Mouse (Mus musculus): ENCODE results near the gene Erich3.

The Erich3 gene

DNA sequence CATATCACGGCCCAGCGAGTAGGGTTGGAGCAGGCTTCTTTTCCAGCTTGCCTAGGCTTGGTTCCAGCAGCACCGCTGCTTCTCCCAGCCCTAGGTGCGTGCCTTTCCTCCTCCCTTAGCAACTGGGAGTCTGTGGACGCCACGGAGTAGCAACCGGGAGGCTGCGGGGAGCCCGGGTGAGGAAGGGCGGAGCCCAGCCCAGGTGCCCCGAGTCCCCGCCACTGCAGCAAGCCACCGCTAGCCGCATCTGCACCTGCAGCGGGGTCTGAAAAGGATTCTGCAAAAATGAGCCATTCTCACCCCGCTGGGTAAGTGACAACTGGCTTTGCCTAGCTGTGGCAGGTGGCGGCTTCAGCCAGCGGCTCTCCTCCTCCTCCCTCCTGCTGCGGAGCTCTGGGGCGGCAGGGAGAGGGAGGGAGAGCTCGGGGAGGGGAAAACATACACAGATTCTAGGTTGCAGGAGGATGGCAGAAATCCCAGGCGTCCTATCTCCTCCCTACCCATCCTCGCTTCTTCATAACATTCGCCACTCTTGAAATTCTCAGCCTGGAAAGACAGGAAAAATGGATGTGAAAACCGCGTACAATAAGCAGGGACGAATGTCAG is 420 bp downstream of the Erich3 start:
- H3K4me1 ChIP-seq (replicated peaks; ENCODE audit: low read depth, low read length): peaks cover 17% of the 10 kb centered on the region
- peaks cover 32% of the 10 kb centered on the region for H3K27me3 ChIP-seq (ENCODE audit: insufficient read depth, low read length)
- H3K9me3 ChIP-seq (ENCODE audit: low read length): no peaks in the 10 kb centered on the region
- TF ChIP-seq CTCF (conservative IDR thresholded peaks at IDR 0.05; ENCODE audit: low read length) (no peak), NANOG (IDR thresholded peaks at IDR 0.05; ENCODE audit: borderline replicate concordance, low read length) (no peak), POU5F1 (IDR thresholded peaks at IDR 0.05; ENCODE audit: borderline replicate concordance, low read length) (no peak)
- peak overlapping the region; percentile 69 for H3K4me3 ChIP-seq (replicated peaks; ENCODE audit: low read length)
- H3K36me3 ChIP-seq (ENCODE audit: insufficient read depth, low read length): no peaks in the 10 kb centered on the region

DNA sequence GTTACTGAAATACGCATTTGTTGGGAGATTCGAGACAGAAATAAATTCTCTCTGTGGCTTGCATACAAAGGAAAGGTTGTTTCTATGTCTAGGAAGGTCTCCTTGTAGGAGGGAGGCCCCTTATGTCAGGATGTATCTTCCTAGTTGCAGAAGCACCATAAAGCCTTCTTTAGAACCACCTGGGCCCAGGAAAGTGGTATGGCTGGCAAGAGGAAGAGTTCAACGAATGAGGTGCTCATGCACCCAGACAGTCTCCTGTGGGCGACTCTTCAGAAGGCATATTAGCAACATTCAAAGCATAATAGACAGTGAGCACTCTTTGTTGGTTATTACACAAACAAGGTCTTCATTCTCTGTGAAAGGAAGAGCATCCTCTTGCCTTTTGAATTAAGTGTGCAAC is 977 bp downstream of the Erich3 start:
- Histone ChIP-seq H3K36me3 (ENCODE audit: insufficient read depth, low read length) (no peaks in the 10 kb centered on the region), H3K4me1 (replicated peaks; ENCODE audit: low read depth, low read length) (peaks cover 17% of the 10 kb centered on the region)
- TF ChIP-seq NANOG (IDR thresholded peaks at IDR 0.05; ENCODE audit: borderline replicate concordance, low read length) (no peak), POU5F1 (IDR thresholded peaks at IDR 0.05; ENCODE audit: borderline replicate concordance, low read length) (no peak), CTCF (conservative IDR thresholded peaks at IDR 0.05; ENCODE audit: low read length) (no peak)

DNA sequence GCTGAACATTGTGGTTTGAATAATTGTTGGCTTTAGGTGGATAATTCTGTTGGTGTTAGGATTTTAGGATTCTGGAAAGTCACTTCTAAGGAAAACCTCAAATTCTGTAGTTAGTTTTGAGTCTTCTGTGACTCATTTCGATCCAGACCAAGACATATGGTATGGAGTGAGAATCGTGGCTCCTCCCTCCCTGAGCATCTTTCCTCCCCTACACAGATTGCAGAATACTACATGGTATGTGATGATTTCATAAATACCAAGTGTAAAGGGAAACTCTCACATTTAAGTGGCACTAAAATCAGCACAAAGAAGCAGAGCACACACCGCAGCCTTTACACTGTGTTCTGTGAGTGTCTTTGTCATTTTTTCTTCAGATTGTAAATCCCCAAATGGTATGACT is 4.8 kb downstream of the Erich3 start:
- no peak for TF ChIP-seq NANOG (IDR thresholded peaks at IDR 0.05; ENCODE audit: borderline replicate concordance, low read length)
- no peak for TF ChIP-seq CTCF (conservative IDR thresholded peaks at IDR 0.05; ENCODE audit: low read length)
- TF ChIP-seq POU5F1 (IDR thresholded peaks at IDR 0.05; ENCODE audit: borderline replicate concordance, low read length): no peak

More for the DNA sequence above, 977 bp downstream of the Erich3 start:
- Histone ChIP-seq H3K9me3 (ENCODE audit: low read length) (no peaks in the 10 kb centered on the region), H3K4me3 (replicated peaks; ENCODE audit: low read length) (no peak overlapping the region), H3K27me3 (ENCODE audit: insufficient read depth, low read length) (peaks cover 32% of the 10 kb centered on the region)

GRCm38 (mm10) chr3:154670584-154670983 is 6.9 kb downstream of the Erich3 start:
- Histone ChIP-seq H3K9me3 (ENCODE audit: low read length) (no peaks in the 10 kb centered on the region), H3K4me3 (replicated peaks; ENCODE audit: low read length) (no peak overlapping the region), H3K27me3 (ENCODE audit: insufficient read depth, low read length) (peaks cover 14% of the 10 kb centered on the region; the same call in 1 of the 2 replicates), H3K4me1 (replicated peaks; ENCODE audit: low read depth, low read length) (peaks cover 7% of the 10 kb centered on the region; the same call in 1 of the 2 replicates), H3K36me3 (ENCODE audit: insufficient read depth, low read length) (no peaks in the 10 kb centered on the region)
- no peak for TF ChIP-seq NANOG (IDR thresholded peaks at IDR 0.05; ENCODE audit: borderline replicate concordance, low read length)
- TF ChIP-seq POU5F1 (IDR thresholded peaks at IDR 0.05; ENCODE audit: borderline replicate concordance, low read length): no peak
- no peak for TF ChIP-seq CTCF (conservative IDR thresholded peaks at IDR 0.05; ENCODE audit: low read length)

More for the DNA sequence above, 4.8 kb downstream of the Erich3 start:
- Histone ChIP-seq H3K27me3 (ENCODE audit: insufficient read depth, low read length) (peaks cover 31% of the 10 kb centered on the region), H3K9me3 (ENCODE audit: low read length) (no peaks in the 10 kb centered on the region), H3K36me3 (ENCODE audit: insufficient read depth, low read length) (no peaks in the 10 kb centered on the region), H3K4me1 (replicated peaks; ENCODE audit: low read depth, low read length) (peaks cover 12% of the 10 kb centered on the region), H3K4me3 (replicated peaks; ENCODE audit: low read length) (no peak overlapping the region)

- Histone ChIP-seq H3K36me3 (ENCODE audit: insufficient read depth, low read length) (no peaks in the 10 kb centered on the region), H3K27me3 (ENCODE audit: insufficient read depth, low read length) (peaks cover 14% of the 10 kb centered on the region; the same call in 1 of the 2 replicates), H3K4me1 (replicated peaks; ENCODE audit: low read depth, low read length) (peaks cover 7% of the 10 kb centered on the region; the same call in 1 of the 2 replicates), H3K4me3 (replicated peaks; ENCODE audit: low read length) (no peak overlapping the region), H3K9me3 (ENCODE audit: low read length) (no peaks in the 10 kb centered on the region)
- TF ChIP-seq NANOG (IDR thresholded peaks at IDR 0.05; ENCODE audit: borderline replicate concordance, low read length) (no peak), CTCF (conservative IDR thresholded peaks at IDR 0.05; ENCODE audit: low read length) (no peak), POU5F1 (IDR thresholded peaks at IDR 0.05; ENCODE audit: borderline replicate concordance, low read length) (no peak)
Measured at GRCm38 (mm10) chr3:154671013-154671412, 7.4 kb downstream of the Erich3 start.

- Histone ChIP-seq H3K27me3 (ENCODE audit: insufficient read depth, low read length) (peaks cover 9% of the 10 kb centered on the region; the same call in 1 of the 2 replicates), H3K4me1 (replicated peaks; ENCODE audit: low read depth, low read length) (peaks cover 7% of the 10 kb centered on the region; the same call in 1 of the 2 replicates), H3K4me3 (replicated peaks; ENCODE audit: low read length) (no peak overlapping the region), H3K9me3 (ENCODE audit: low read length) (peaks cover 4% of the 10 kb centered on the region; the same call in 1 of the 2 replicates), H3K36me3 (ENCODE audit: insufficient read depth, low read length) (no peaks in the 10 kb centered on the region)
- TF ChIP-seq POU5F1 (IDR thresholded peaks at IDR 0.05; ENCODE audit: borderline replicate concordance, low read length) (no peak), NANOG (IDR thresholded peaks at IDR 0.05; ENCODE audit: borderline replicate concordance, low read length) (no peak), CTCF (conservative IDR thresholded peaks at IDR 0.05; ENCODE audit: low read length) (no peak)
Measured at GRCm38 (mm10) chr3:154673326-154673725, 9.7 kb downstream of the Erich3 start.

GRCm38 (mm10) chr3:154682570-154682969 is 18.9 kb downstream of the Erich3 start:
- H3K4me1 ChIP-seq (replicated peaks; ENCODE audit: low read depth, low read length): no peaks in the 10 kb centered on the region
- TF ChIP-seq NANOG (IDR thresholded peaks at IDR 0.05; ENCODE audit: borderline replicate concordance, low read length) (no peak), CTCF (conservative IDR thresholded peaks at IDR 0.05; ENCODE audit: low read length) (no peak), POU5F1 (IDR thresholded peaks at IDR 0.05; ENCODE audit: borderline replicate concordance, low read length) (no peak)
- peaks cover 4% of the 10 kb centered on the region; the same call in 1 of the 2 replicates for H3K9me3 ChIP-seq (ENCODE audit: low read length)
- no peaks in the 10 kb centered on the region for H3K27me3 ChIP-seq (ENCODE audit: insufficient read depth, low read length)
- no peaks in the 10 kb centered on the region for H3K36me3 ChIP-seq (ENCODE audit: insufficient read depth, low read length)
- H3K4me3 ChIP-seq (replicated peaks; ENCODE audit: low read length): no peak overlapping the region

DNA sequence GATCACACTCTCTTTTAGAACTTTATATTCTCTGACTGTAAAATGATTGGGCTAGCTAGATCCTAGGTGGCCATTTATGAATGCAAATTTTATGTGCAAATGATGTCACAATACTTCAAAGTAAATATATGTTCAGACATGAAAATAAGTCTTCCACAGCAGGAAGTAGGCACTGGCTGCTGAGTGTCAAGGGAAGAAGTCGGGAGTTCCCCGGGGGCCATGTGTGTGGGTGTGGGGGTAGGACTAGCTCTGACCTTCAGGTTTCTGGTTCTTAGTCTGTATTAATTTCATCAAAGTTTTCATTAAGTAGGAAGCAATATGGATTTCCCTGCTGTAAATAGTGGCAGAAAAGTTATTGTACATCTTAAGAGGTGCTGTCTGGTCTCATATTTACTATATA is 20.0 kb downstream of the Erich3 start:
- no peak for TF ChIP-seq NANOG (IDR thresholded peaks at IDR 0.05; ENCODE audit: borderline replicate concordance, low read length)
- no peaks in the 10 kb centered on the region for H3K27me3 ChIP-seq (ENCODE audit: insufficient read depth, low read length)
- no peaks in the 10 kb centered on the region for H3K36me3 ChIP-seq (ENCODE audit: insufficient read depth, low read length)
- no peaks in the 10 kb centered on the region for H3K9me3 ChIP-seq (ENCODE audit: low read length)
- H3K4me3 ChIP-seq (replicated peaks; ENCODE audit: low read length): no peak overlapping the region
- no peaks in the 10 kb centered on the region for H3K4me1 ChIP-seq (replicated peaks; ENCODE audit: low read depth, low read length)

- H3K9me3 ChIP-seq (ENCODE audit: low read length): 0 out of 2 replicates have a peak, but pooled peaks cover 3% of the 10 kb centered on the region
- no peak for TF ChIP-seq POU5F1 (IDR thresholded peaks at IDR 0.05; ENCODE audit: borderline replicate concordance, low read length)
- no peak for TF ChIP-seq NANOG (IDR thresholded peaks at IDR 0.05; ENCODE audit: borderline replicate concordance, low read length)
- TF ChIP-seq CTCF (conservative IDR thresholded peaks at IDR 0.05; ENCODE audit: low read length): no peak
- no peak overlapping the region for H3K4me3 ChIP-seq (replicated peaks; ENCODE audit: low read length)
- H3K4me1 ChIP-seq (replicated peaks; ENCODE audit: low read depth, low read length): peaks cover 28% of the 10 kb centered on the region
- no peaks in the 10 kb centered on the region; the same call in 1 of the 2 replicates for H3K27me3 ChIP-seq (ENCODE audit: insufficient read depth, low read length)
- H3K36me3 ChIP-seq (ENCODE audit: insufficient read depth, low read length): no peaks in the 10 kb centered on the region
Measured at GRCm38 (mm10) chr3:154690260-154690659, 26.6 kb downstream of the Erich3 start.
